18 mouse cellular contexts compared by ENCODE assay signal in the genomic region with DNA sequence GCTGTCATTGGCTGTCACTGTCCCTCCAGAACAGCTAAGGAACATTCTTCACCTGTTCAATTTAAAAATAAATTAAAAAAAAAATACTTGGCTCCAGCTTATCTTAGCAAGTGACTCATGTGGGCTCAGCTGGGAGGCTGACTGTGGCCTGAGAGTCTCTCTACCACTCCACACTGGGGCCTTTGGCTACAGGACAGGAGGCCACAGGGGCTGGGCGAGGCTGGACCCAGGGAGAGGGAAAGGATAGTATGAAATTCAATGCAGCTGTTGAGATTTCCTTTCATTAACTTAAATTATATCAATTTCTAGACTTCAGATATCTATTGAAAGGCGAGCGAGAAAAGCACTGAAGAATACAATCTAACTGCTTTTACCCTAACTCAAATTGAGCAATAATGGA. TPM values are rescaled to one million over a fixed set of nuclear protein-coding genes. Genes with fewer than 3 reads are reported as not detected.
DNase-seq lines count a peak whose midpoint lies in the region; ATAC-seq lines count a peak whose summit lies in the region.
"Had no signal": no experiment of that assay in that cellular context is flagged by ENCODE, and none has a peak within 500 bp of the region (broad histone marks: within the 10 kb centered on the region; RNA-seq: fewer than 3 reads in every experiment).

No protein-coding gene starts in this region.

- no peak for ATAC-seq in kidney, embryonic 14.5 days (ENCODE audit: low FRiP score, low TSS enrichment)
- ATAC-seq: hindbrain, postnatal 0 days; liver, embryonic 12.5 days; midbrain, embryonic 13.5 days had no signal

- H3K9me3 ChIP-seq in kidney, embryonic 14.5 days (ENCODE audit: control insufficient read depth, low read length) = no peaks in the 10 kb centered on the region
- H3K9me3 ChIP-seq: forebrain, embryonic 10.5 days; liver, embryonic 12.5 days; lung, embryonic 15.5 days; midbrain, embryonic 13.5 days had no signal

- H3K27ac ChIP-seq in kidney, embryonic 14.5 days (ENCODE audit: low read depth, low read length) = no peak overlapping the region
- H3K27ac ChIP-seq: forebrain, embryonic 10.5 days; hindbrain, postnatal 0 days; liver, embryonic 12.5 days; lung, embryonic 15.5 days; midbrain, embryonic 13.5 days had no signal

- peak; percentile 62 for DNase-seq in adrenal gland, adult 2 months
- no peak for DNase-seq in adrenal gland, adult 18-20 months (ENCODE audit: low spot score in 2 of 2)
- peak; percentile 63 for DNase-seq in 3134 (ENCODE audit: extremely low read depth, insufficient read length, low spot score)
- DNase-seq in adrenal gland, postnatal 14 days = peak; percentile 48
- peak; percentile 48 to 64 for DNase-seq in heart, postnatal 10 days
- no peak for DNase-seq in embryo, embryonic 11 days
- no peak for DNase-seq in urinary bladder, postnatal 4 days (ENCODE audit: low spot score in 2 of 2)
- DNase-seq: cerebellum, adult 8-10 months; gastrocnemius, postnatal 14 days; kidney, adult 11 months; kidney, postnatal 14 days; retina, postnatal 1 day had no signal

- intact Hi-C loops in heart, postnatal 10 days (cut with DNase I) = no loop called here

- no peak overlapping the region for H3K9ac ChIP-seq in kidney, embryonic 14.5 days (ENCODE audit: low read depth, low read length)
- H3K9ac ChIP-seq: liver, embryonic 12.5 days; lung, embryonic 15.5 days; midbrain, embryonic 13.5 days had no signal

- 91% methylated on average over 3 of the region's 3 CpGs for WGBS in kidney, embryonic 14.5 days

- H3K36me3 ChIP-seq in kidney, embryonic 14.5 days (ENCODE audit: control insufficient read depth, insufficient read depth, low read length) = no peaks in the 10 kb centered on the region
- H3K36me3 ChIP-seq: forebrain, embryonic 10.5 days; liver, embryonic 12.5 days; lung, embryonic 15.5 days; midbrain, embryonic 13.5 days had no signal

- H3K4me3 ChIP-seq in kidney, embryonic 14.5 days (ENCODE audit: low read length) = no peak overlapping the region
- H3K4me3 ChIP-seq: forebrain, embryonic 10.5 days; liver, embryonic 12.5 days; lung, embryonic 15.5 days; midbrain, embryonic 13.5 days had no signal

- H3K4me1 ChIP-seq in kidney, embryonic 14.5 days (ENCODE audit: control insufficient read depth, insufficient read depth, low read length) = no peaks in the 10 kb centered on the region
- H3K4me1 ChIP-seq: liver, embryonic 12.5 days; lung, embryonic 15.5 days; midbrain, embryonic 13.5 days had no signal

- no peaks in the 10 kb centered on the region for H3K27me3 ChIP-seq in kidney, embryonic 14.5 days (ENCODE audit: control insufficient read depth, insufficient read depth, low read length)
- H3K27me3 ChIP-seq: liver, embryonic 12.5 days; lung, embryonic 15.5 days; midbrain, embryonic 13.5 days had no signal

- H3K4me2 ChIP-seq in kidney, embryonic 14.5 days (replicated peaks; ENCODE audit: low read depth, low read length) = no peak overlapping the region
- H3K4me2 ChIP-seq: liver, embryonic 12.5 days; lung, embryonic 15.5 days; midbrain, embryonic 13.5 days had no signal

RNA-seq across cellular contexts. Expression of a gene that starts 45.9 kb away (rescaled TPM):
- 10 to 100 TPM in 1 of 2 experiments, 1 to 10 TPM in 1; 9.8 to 17.0 TPM for total RNA-seq in adrenal gland, adult 2 months (2021)
- polyA plus RNA-seq in adrenal gland, adult 2 months (2012; rRNA removed) = 6.8 and 7.1 TPM in 2 replicates
- 10 to 100 TPM; 10.2 to 10.5 TPM for total RNA-seq in adrenal gland, adult 18-20 months (2021)
- total RNA-seq in adrenal gland, postnatal 14 days (2021) = 13.0 and 13.7 TPM in 2 replicates
- 100 to 1,000 TPM; 122 to 147 TPM for total RNA-seq in heart, postnatal 10 days (2021)
- polyA plus RNA-seq in kidney, embryonic 14.5 days (2014; fragmentation: Nextera tagmentation; extraction: Ambion mirVana) = 4.6 and 7.9 TPM in 2 replicates

Comparison
In these comparisons a context has a peak if more than half of its experiments do, and no peak if none do; other contexts are left out.
1. DNase-seq: peak in adrenal gland, adult 2 months (single experiment), 3134 (single experiment), adrenal gland, postnatal 14 days (single experiment) and heart, postnatal 10 days (2 of 2); none in adrenal gland, adult 18-20 months (0 of 2), embryo, embryonic 11 days (single experiment) and urinary bladder, postnatal 4 days (0 of 2).